Mouse (Mus musculus) kidney, embryonic 16.5 days (tissue): Measurements from ENCODE around the gene Sinhcaf. TPM values are rescaled to one million over a fixed set of nuclear protein-coding genes. Genes with fewer than 3 reads are reported as not detected.

ENCODE experiments used
- ATAC-seq: fragments of 200-750 bp; cut with Nextera tagmentation; 2 replicates; pipeline ENCODE4 v1.8.0; 2017; ENCODE audit warnings: moderate TSS enrichment; ENCODE audit not compliant: low FRiP score, low TSS enrichment
- H3K27ac ChIP-seq: fragments of 300-500 bp; sonication (generic); 2 replicates; pipeline ENCODE4 v1.5.1; 2014; ENCODE audit warnings: low read length
- H3K27me3 ChIP-seq: fragments of 300-500 bp; sonication (generic); 2 replicates; pipeline ENCODE4 v1.6.1; 2014; ENCODE audit warnings: low read length, control low read depth, mixed read lengths; ENCODE audit not compliant: insufficient read depth
- H3K36me3 ChIP-seq: fragments of 300-500 bp; sonication (generic); 2 replicates; pipeline ENCODE4 v1.6.1; 2014; ENCODE audit warnings: low read length, control low read depth, mixed read lengths; ENCODE audit not compliant: insufficient read depth
- H3K4me1 ChIP-seq: fragments of 300-500 bp; sonication (generic); 2 replicates; pipeline ENCODE4 v1.6.1; 2014; ENCODE audit warnings: low read length, control low read depth, mixed read lengths; ENCODE audit not compliant: insufficient read depth
- H3K4me2 ChIP-seq: fragments of 300-500 bp; sonication (generic); replicated peaks from 2 replicates; pipeline ENCODE4 v1.6.1; 2014; ENCODE audit warnings: low read depth, low read length
- H3K4me3 ChIP-seq: fragments of 300-500 bp; sonication (generic); 2 replicates; pipeline ENCODE4 v1.5.1; 2014; ENCODE audit warnings: mild to moderate bottlenecking, low read length
- H3K9ac ChIP-seq: fragments of 300-500 bp; sonication (generic); replicated peaks from 2 replicates; pipeline ENCODE4 v1.6.1; 2014; ENCODE audit warnings: low read length
- H3K9me3 ChIP-seq: fragments of 300-500 bp; sonication (generic); 2 replicates; pipeline ENCODE4 v1.6.1; 2016; ENCODE audit warnings: low read length, control low read depth
- WGBS: fragments of 180-500 bp; shearing (Covaris S2); extraction: QIAGEN DNeasy Blood & Tissue Kit; methylation state at CpG from one replicate; pipeline ENCODE4 v1.1.7; 2014; 5-methylcytosine and 5-hydroxymethylcytosine counted together
- polyA plus RNA-seq: library from polyadenylated mRNA; unstranded; fragments of >200 nt; fragmentation: Nextera tagmentation; extraction: Ambion mirVana; gene quantifications from 2 replicates; pipeline ENCODE4 v1.2.1, GENCODE M21; 2015

Sinhcaf gene
- polyA plus RNA-seq, 1 experiment from 2014 or later = 145 TPM

GRCm38 (mm10) chr6:148975096-148975495 lies 28.8 kb upstream of the Sinhcaf start:
- no peaks in the 10 kb centered on the region for H3K9me3 ChIP-seq
- H3K4me3 ChIP-seq = no peak overlapping the region
- 96% methylated on average over 3 of the region's 3 CpGs for WGBS
- H3K27me3 ChIP-seq = no peaks in the 10 kb centered on the region
- H3K27ac ChIP-seq = no peak overlapping the region
- peaks cover 12% of the 10 kb centered on the region for H3K4me1 ChIP-seq
- H3K9ac ChIP-seq = no peak overlapping the region
- H3K4me2 ChIP-seq = no peak overlapping the region
- no peaks in the 10 kb centered on the region for H3K36me3 ChIP-seq
- ATAC-seq = no peak

GRCm38 (mm10) chr6:148972891-148973290 lies 26.6 kb upstream of the Sinhcaf start:
- no peak for ATAC-seq
- no peak overlapping the region for H3K4me2 ChIP-seq
- H3K4me3 ChIP-seq = no peak overlapping the region
- peaks cover 12% of the 10 kb centered on the region for H3K4me1 ChIP-seq
- H3K27me3 ChIP-seq = no peaks in the 10 kb centered on the region
- peak overlapping the region; percentile 27; the same call in 1 of the 2 replicates for H3K27ac ChIP-seq
- H3K36me3 ChIP-seq = no peaks in the 10 kb centered on the region
- no peak overlapping the region for H3K9ac ChIP-seq
- WGBS = 75% methylated on average over 2 of the region's 2 CpGs
- H3K9me3 ChIP-seq = no peaks in the 10 kb centered on the region

DNA sequence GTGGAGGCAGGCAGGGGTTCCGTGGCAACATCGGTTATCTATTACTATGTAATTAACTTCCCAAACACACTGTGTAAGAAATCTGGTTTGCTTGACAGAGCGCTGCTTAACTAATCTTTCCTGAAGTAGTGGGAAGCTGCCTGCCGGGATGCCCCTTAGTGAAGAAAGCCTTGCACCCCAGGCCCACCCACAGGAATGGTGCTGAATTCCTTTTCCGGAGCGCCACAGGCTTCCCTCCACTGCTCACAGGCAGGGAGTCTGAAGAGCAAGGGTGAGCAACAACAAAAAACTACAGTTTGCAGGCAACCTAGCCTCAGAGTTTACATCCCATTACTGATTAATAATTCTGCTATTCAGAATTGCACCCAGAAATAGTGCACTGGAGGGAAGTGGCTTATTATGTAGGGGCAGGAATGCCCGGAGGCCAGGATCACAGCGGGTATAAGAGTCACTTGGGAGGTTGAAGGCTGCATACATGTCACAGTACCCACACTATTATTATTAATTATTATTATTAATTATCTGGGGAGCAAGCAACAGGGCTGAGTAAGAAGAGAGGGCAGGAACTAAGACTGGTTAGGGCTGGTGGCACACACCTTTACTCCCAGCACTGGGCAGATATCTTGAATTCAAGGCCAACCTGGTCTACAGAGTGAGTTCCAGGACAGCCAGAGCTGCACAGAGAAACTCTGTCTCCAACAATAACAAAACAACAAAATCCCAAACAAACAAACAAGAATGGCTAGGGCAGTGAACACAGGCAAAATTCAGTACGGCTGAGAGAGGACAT lies 26.0 kb upstream of the Sinhcaf start:
- ATAC-seq = peak; percentile 79

GRCm38 (mm10) chr6:148971385-148971940 lies 25.2 kb upstream of the Sinhcaf start:
- 38% methylated on average over 9 of the region's 9 CpGs for WGBS
- Histone ChIP-seq H3K27me3 (no peaks in the 10 kb centered on the region), H3K4me3 (no peak overlapping the region), H3K27ac (peak overlapping the region; percentile 73), H3K4me2 (peak overlapping the region; percentile 29), H3K9ac (peak overlapping the region; percentile 28; the same call in 1 of the 2 replicates), H3K9me3 (no peaks in the 10 kb centered on the region), H3K4me1 (peaks cover 12% of the 10 kb centered on the region), H3K36me3 (no peaks in the 10 kb centered on the region)
- peak; percentile 60 for ATAC-seq

More for the DNA sequence above, 26.0 kb upstream of the Sinhcaf start:
- no peaks in the 10 kb centered on the region for H3K27me3 ChIP-seq
- H3K9ac ChIP-seq = peak overlapping the region; percentile 28; the same call in 1 of the 2 replicates
- H3K4me1 ChIP-seq = peaks cover 12% of the 10 kb centered on the region
- peak overlapping the region; percentile 29 for H3K4me2 ChIP-seq
- WGBS = 22% methylated on average over 9 of the region's 9 CpGs
- no peaks in the 10 kb centered on the region for H3K9me3 ChIP-seq
- H3K4me3 ChIP-seq = no peak overlapping the region
- no peaks in the 10 kb centered on the region for H3K36me3 ChIP-seq
- peak overlapping the region; percentile 73 for H3K27ac ChIP-seq

GRCm38 (mm10) chr6:148961285-148961684 lies 15.0 kb upstream of the Sinhcaf start:
- no peaks in the 10 kb centered on the region for H3K9me3 ChIP-seq
- H3K36me3 ChIP-seq = no peaks in the 10 kb centered on the region
- 16% methylated on average over 1 of the region's 1 CpGs for WGBS
- no peaks in the 10 kb centered on the region for H3K27me3 ChIP-seq
- H3K4me1 ChIP-seq = 0 out of 2 replicates have a peak, but pooled peaks cover 5% of the 10 kb centered on the region
- no peak overlapping the region for H3K27ac ChIP-seq
- H3K4me3 ChIP-seq = no peak overlapping the region
- H3K9ac ChIP-seq = no peak overlapping the region
- no peak for ATAC-seq
- no peak overlapping the region for H3K4me2 ChIP-seq

- ATAC-seq = 0 out of 2 replicates have a peak, but pooled peaks have one; percentile 9
Observed at GRCm38 (mm10) chr6:148959540-148960238, 13.4 kb upstream of the Sinhcaf start.

GRCm38 (mm10) chr6:148958712-148959111 lies 12.4 kb upstream of the Sinhcaf start:
- Histone ChIP-seq H3K36me3 (no peaks in the 10 kb centered on the region), H3K27ac (no peak overlapping the region), H3K9ac (no peak overlapping the region), H3K4me3 (no peak overlapping the region), H3K4me1 (0 out of 2 replicates have a peak, but pooled peaks cover 5% of the 10 kb centered on the region), H3K9me3 (no peaks in the 10 kb centered on the region), H3K4me2 (no peak overlapping the region), H3K27me3 (no peaks in the 10 kb centered on the region)
- 100% methylated on average over 1 of the region's 1 CpGs for WGBS
- ATAC-seq = no peak

More at GRCm38 (mm10) chr6:148959540-148960238, 13.4 kb upstream of the Sinhcaf start:
- Histone ChIP-seq H3K4me3 (no peak overlapping the region), H3K4me1 (0 out of 2 replicates have a peak, but pooled peaks cover 5% of the 10 kb centered on the region), H3K4me2 (no peak overlapping the region), H3K9me3 (no peaks in the 10 kb centered on the region), H3K27me3 (no peaks in the 10 kb centered on the region), H3K27ac (no peak overlapping the region), H3K9ac (no peak overlapping the region), H3K36me3 (no peaks in the 10 kb centered on the region)
- 45% methylated on average over 4 of the region's 4 CpGs for WGBS

DNA sequence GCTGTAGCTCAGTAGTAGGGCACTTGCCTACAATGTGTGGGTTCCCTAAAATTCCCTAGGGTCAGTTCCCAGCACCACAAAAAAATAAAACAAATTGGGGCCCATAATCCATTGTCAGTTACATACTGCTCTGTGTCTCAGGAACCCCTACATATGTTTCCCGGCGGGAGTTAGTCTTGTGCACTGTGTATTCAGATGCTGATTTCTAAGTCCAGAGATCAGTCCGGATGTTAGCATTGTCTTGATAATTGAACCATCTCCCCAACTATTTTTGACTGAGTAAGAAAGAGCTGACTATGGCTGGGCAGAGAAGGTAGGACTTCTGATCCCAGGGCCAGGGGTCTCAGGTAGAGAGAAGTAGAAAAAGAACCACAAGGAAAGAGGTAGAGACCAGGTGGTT lies 10.8 kb upstream of the Sinhcaf start:
- ATAC-seq = no peak
- Histone ChIP-seq H3K9ac (no peak overlapping the region), H3K27ac (no peak overlapping the region), H3K36me3 (no peaks in the 10 kb centered on the region), H3K4me2 (no peak overlapping the region), H3K4me3 (no peak overlapping the region), H3K27me3 (no peaks in the 10 kb centered on the region), H3K4me1 (0 out of 2 replicates have a peak, but pooled peaks cover 5% of the 10 kb centered on the region), H3K9me3 (no peaks in the 10 kb centered on the region)
- WGBS = 87% methylated on average over 3 of the region's 3 CpGs

DNA sequence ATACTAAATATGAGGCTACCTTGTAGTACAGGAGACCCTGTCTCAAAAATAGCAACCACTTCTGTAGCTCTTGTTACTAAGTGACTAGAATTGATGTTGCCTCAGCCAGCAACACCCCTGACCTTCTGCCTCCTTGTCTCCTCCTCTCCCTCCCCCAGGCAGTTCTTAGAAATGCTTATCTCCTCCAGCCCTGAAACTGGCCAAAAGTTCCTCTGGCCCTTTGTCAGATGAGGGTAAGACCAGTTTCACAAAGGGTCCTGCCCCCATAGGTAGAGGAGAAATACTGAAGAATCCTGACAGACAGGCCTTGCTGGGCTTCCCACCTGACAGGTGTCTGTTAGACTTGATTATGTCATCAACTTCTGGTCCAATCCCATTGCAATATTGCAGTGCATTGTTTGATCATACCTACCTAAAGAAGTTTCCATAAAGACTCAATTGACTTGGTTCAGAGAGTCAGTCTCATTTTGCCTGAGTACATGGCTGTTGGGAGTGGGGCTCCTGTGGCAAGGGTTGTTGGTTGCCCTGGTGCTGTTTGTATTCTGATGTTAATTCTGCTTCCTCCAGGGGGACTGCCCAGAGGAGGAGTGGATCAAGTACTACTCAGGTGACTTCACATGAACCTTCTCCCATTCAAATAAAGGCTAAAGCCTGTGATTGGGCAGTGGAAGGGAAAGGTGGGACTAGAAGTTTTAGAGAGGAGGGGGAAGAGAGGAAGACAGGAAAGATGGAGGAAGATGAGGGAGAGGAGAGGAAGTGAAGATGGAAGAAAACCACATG lies 9.6 kb upstream of the Sinhcaf start:
- H3K4me3 ChIP-seq = no peak overlapping the region
- H3K4me1 ChIP-seq = 0 out of 2 replicates have a peak, but pooled peaks cover 5% of the 10 kb centered on the region
- ATAC-seq = no peak
- H3K4me2 ChIP-seq = no peak overlapping the region
- no peaks in the 10 kb centered on the region for H3K27me3 ChIP-seq
- H3K9me3 ChIP-seq = no peaks in the 10 kb centered on the region
- no peaks in the 10 kb centered on the region for H3K36me3 ChIP-seq
- no peak overlapping the region for H3K9ac ChIP-seq
- no peak overlapping the region for H3K27ac ChIP-seq
